Mouse (Mus musculus): ENCODE results near the gene Eya2. TPM values are rescaled to one million over a fixed set of nuclear protein-coding genes. Genes with fewer than 3 reads are reported as not detected.

Gene Eya2
- polyA plus RNA-seq, 1 experiment from 2014 or later, result 0.07 TPM

DNA sequence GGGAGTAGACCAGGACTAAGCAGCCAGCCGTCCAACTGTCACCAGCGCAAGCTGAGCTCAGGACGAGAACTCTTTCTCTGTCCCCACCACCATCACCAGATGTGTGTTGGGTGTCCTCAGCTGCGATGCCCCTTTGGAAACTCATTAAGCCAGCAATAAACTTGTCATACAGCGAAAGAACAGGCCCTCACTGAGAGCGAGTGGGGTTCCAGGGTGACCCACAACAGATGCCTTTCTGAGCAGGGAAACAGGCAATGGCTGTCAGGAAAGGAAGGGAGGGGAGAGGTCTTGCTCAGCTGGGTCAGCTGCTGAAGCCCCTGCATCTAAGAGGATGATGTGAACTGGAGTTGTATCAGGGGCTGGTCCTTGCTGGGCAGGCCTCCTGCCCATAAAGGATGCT, 2.7 kb downstream of the Eya2 start:
- H3K4me3 ChIP-seq, result no peak overlapping the region
- H3K4me1 ChIP-seq, result no peaks in the 10 kb centered on the region
- H3K9ac ChIP-seq, result no peak overlapping the region
- WGBS (ENCODE audit: insufficient replicate concordance), result 54% methylated on average over 6 of the region's 6 CpGs
- no peaks in the 10 kb centered on the region for H3K9me3 ChIP-seq (replicated peaks)
- H3K4me2 ChIP-seq, result no peak overlapping the region
- ATAC-seq, result no peak
- peaks cover 88% of the 10 kb centered on the region for H3K27me3 ChIP-seq (replicated peaks)
- H3K27ac ChIP-seq, result no peak overlapping the region
- no peaks in the 10 kb centered on the region for H3K36me3 ChIP-seq

DNA sequence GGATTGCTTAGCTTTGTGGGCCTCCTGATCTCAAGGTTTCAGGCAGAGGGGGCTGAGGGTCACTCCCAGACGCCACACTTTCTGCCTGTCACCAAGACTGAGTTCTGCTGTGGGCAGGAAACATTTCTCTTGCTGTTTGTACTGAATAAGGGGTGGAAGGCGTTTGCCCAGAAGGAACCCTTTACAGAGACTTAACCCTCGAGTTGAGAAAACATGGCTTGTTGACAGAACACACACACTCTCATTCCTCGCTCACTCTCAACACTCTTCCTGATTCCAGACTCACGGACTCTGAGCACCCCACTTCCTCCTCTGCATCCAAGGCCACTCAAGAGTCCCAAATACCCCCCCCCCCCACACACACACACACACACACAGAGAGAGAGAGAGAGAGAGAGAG, 3.3 kb downstream of the Eya2 start:
- peaks cover 83% of the 10 kb centered on the region for H3K27me3 ChIP-seq (replicated peaks)
- ATAC-seq, result no peak
- H3K9me3 ChIP-seq (replicated peaks), result no peaks in the 10 kb centered on the region
- H3K27ac ChIP-seq, result no peak overlapping the region
- H3K9ac ChIP-seq, result no peak overlapping the region
- H3K36me3 ChIP-seq, result no peaks in the 10 kb centered on the region
- no peaks in the 10 kb centered on the region for H3K4me1 ChIP-seq
- no peak overlapping the region for H3K4me2 ChIP-seq
- 38% methylated on average over 5 of the region's 5 CpGs for WGBS (ENCODE audit: insufficient replicate concordance)
- H3K4me3 ChIP-seq, result no peak overlapping the region

DNA sequence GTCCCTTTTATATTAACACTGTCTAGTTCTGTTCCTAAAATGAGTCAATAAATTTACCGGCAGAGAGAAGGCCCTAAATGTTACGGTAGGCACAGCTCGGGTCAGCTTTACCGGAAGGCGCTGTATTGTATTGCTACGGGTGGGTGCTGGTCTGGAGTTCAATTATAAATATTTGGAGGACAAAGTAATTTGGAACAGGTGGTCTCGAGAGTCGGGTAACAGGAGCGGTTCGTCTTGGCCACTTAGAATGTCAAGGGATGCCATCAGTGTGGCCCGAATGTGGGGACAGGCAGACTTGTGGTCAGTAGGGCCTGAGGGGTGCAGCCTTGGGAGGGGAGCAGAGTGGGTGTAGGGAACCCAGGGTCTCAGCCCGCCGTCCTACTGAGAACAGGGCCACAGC, 4.7 kb downstream of the Eya2 start:
- H3K27me3 ChIP-seq (replicated peaks), result peaks cover 74% of the 10 kb centered on the region

DNA sequence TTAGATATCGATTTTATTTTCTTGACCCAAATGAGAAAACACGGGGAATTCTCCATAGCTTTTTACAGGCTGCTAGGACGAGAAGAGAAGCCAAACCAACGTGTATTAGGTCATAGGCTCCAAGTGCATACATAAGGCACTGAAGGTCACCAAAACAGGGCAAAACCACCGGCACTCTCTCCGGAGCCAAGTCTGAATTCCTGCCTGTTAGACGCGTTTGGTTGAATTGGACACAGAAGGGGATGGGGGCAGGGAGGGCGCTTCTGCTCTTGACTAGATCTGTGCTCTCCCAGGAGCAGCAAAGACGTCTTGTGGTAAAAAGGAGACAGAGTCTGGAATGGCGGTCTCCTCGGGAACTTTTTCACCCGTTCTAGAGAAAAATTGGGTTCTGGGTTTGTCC, 6.1 kb downstream of the Eya2 start:
- Histone ChIP-seq H3K27me3 (replicated peaks) (peaks cover 61% of the 10 kb centered on the region), H3K36me3 (no peaks in the 10 kb centered on the region)
- ATAC-seq, result no peak

More for the DNA sequence above, 4.7 kb downstream of the Eya2 start:
- H3K9ac ChIP-seq, result no peak overlapping the region
- ATAC-seq, result no peak
- WGBS (ENCODE audit: insufficient replicate concordance), result 73% methylated on average over 13 of the region's 13 CpGs
- H3K4me2 ChIP-seq, result no peak overlapping the region
- H3K9me3 ChIP-seq (replicated peaks), result no peaks in the 10 kb centered on the region
- no peak overlapping the region for H3K4me3 ChIP-seq
- no peaks in the 10 kb centered on the region for H3K36me3 ChIP-seq
- H3K27ac ChIP-seq, result no peak overlapping the region
- H3K4me1 ChIP-seq, result no peaks in the 10 kb centered on the region

DNA sequence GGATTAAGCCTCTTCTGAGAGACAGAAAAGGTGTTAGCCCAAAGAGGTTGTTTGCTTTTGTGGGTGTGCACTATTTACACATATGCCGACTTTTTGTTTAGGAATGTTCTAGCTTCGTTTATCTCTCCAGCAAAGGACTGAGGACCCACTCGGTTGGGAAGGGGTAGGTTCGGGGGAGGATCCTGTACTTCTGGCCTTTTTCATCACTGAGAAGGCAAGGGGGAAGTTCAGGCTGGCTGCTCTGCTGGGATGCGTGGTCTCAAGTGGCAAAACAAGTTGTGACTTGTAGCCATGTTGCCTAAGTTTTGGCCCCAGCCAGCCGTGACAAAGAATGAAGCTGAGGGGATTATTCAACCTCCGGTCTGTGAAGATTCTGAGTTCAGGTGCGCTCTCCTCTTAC, 6.8 kb downstream of the Eya2 start:
- no peaks in the 10 kb centered on the region for H3K4me1 ChIP-seq
- no peak for ATAC-seq
- 46% methylated on average over 8 of the region's 8 CpGs for WGBS (ENCODE audit: insufficient replicate concordance)

More for the DNA sequence above, 6.1 kb downstream of the Eya2 start:
- Histone ChIP-seq H3K27ac (no peak overlapping the region), H3K4me3 (no peak overlapping the region), H3K9me3 (replicated peaks) (no peaks in the 10 kb centered on the region), H3K4me2 (no peak overlapping the region), H3K4me1 (no peaks in the 10 kb centered on the region), H3K9ac (no peak overlapping the region)
- WGBS (ENCODE audit: insufficient replicate concordance), result 51% methylated on average over 13 of the region's 13 CpGs

DNA sequence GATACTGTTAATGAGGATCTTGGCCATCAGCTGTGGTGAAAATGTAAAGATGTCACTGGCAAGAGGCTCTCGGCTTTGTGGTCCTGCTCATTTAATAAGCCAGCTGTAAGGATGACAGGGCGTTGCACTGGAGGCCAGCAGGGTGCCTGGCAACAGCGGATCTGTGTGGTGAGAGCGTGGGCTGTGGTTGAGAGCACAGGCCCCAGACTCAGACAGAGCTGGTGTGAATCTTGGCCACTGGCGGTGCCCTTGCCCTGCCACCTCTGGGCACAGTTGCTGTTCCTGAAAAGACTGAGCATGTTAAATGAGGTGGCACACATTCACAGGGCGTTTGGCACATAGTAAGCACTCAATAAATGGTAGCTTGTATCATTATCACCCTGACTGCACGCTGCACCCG, 8.9 kb downstream of the Eya2 start:
- ATAC-seq, result no peak

More for the DNA sequence above, 6.8 kb downstream of the Eya2 start:
- Histone ChIP-seq H3K4me3 (no peak overlapping the region), H3K9me3 (replicated peaks) (no peaks in the 10 kb centered on the region), H3K27ac (no peak overlapping the region), H3K4me2 (no peak overlapping the region), H3K9ac (no peak overlapping the region), H3K36me3 (no peaks in the 10 kb centered on the region), H3K27me3 (replicated peaks) (peaks cover 54% of the 10 kb centered on the region)

DNA sequence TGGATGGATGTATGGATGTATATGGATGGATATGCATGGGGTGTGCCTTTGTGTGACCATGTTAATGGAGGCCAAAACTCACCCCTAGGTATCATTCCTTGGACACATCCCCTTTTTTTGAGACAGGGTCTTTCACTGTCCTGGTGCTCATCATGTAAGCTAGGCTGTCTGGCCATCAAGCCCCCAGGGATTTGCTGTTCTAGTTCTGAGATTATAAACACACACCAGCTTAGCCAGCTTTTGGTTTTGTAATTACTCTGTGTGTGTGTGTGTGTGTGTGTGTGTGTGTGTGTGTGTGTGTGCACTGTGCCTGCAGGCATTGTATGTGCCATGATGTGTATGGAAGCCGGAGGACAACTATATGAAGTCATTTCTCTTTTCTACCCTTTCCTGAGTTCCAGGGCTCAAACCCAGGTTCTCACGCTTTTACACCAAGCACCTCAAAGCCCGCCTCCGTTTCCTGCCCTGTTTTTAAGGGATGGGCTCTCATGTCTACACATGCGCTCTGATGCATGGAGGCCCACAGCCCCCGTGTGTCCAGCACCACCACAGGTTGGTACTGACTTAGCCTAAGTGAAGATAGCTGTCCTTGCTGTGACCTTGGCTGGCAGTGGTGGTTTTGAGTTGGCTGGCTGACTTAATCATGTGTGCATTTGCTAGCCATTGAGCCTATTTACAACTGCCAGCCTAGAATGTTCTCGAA, 16.9 kb downstream of the Eya2 start:
- Histone ChIP-seq H3K27ac (no peak overlapping the region), H3K4me2 (no peak overlapping the region), H3K4me1 (no peaks in the 10 kb centered on the region), H3K4me3 (no peak overlapping the region), H3K9ac (no peak overlapping the region), H3K36me3 (no peaks in the 10 kb centered on the region), H3K27me3 (replicated peaks) (no peaks in the 10 kb centered on the region), H3K9me3 (replicated peaks) (0 out of 2 replicates have a peak, but pooled peaks cover 2% of the 10 kb centered on the region)
- 69% methylated on average over 7 of the region's 7 CpGs for WGBS (ENCODE audit: insufficient replicate concordance)
- no peak for ATAC-seq

More for the DNA sequence above, 8.9 kb downstream of the Eya2 start:
- Histone ChIP-seq H3K9ac (no peak overlapping the region), H3K36me3 (no peaks in the 10 kb centered on the region), H3K27me3 (replicated peaks) (peaks cover 33% of the 10 kb centered on the region), H3K4me3 (no peak overlapping the region), H3K4me2 (no peak overlapping the region), H3K9me3 (replicated peaks) (no peaks in the 10 kb centered on the region), H3K27ac (no peak overlapping the region), H3K4me1 (no peaks in the 10 kb centered on the region)
- 61% methylated on average over 8 of the region's 8 CpGs for WGBS (ENCODE audit: insufficient replicate concordance)

DNA sequence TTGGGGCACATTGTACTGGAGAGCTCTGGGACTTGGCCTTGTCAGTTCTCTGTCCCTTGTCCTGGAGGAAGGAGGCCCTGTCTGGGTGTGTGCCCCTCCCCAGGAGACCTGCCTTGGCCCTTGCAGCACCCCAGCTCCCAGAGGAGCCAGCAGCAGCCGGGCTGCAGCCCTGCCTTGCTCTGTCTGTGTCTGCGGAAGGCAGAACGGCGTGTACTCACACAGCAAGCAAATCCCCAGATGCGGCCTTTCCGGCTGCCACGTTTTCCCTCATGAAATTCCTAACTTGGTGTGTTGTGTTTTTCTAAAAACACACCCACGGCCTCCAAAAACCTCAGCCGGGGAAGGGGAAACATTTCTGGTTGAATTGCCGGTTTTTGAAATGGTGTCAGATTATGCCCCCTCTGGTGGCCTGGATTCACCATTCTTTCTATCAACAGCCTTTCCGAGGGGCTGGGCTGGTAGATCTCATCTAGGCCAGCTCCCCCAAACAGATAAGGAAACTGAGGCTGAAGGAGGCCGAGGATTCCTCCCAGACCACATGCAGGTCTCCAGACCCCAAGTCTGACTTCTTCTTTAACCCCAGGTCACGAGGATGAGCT, 19.0 kb downstream of the Eya2 start:
- ATAC-seq, result no peak
- Histone ChIP-seq H3K27me3 (replicated peaks) (no peaks in the 10 kb centered on the region), H3K4me1 (no peaks in the 10 kb centered on the region), H3K9ac (no peak overlapping the region), H3K9me3 (replicated peaks) (0 out of 2 replicates have a peak, but pooled peaks cover 4% of the 10 kb centered on the region), H3K4me2 (no peak overlapping the region), H3K36me3 (no peaks in the 10 kb centered on the region), H3K27ac (no peak overlapping the region), H3K4me3 (no peak overlapping the region)
- 68% methylated on average over 13 of the region's 13 CpGs for WGBS (ENCODE audit: insufficient replicate concordance)

DNA sequence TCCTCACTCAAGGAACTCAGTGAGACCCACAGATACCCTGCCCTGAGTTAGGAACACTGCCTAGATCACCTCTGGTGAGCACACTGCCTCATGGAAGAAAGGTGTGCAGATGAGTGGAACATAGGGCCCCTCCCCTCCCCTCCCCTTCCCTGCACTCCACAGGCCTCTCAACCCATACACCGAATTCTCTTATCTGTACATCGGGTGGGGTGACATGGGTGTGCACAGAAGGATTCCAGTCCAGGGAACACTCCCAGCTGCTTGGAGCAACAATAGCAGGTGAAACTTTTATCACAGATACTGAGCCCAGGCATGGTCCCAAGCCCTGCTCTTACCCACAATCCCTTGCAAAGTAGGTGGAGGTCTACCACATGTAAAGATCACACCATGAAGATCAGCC, 26.7 kb downstream of the Eya2 start:
- H3K9ac ChIP-seq, result no peak overlapping the region

DNA sequence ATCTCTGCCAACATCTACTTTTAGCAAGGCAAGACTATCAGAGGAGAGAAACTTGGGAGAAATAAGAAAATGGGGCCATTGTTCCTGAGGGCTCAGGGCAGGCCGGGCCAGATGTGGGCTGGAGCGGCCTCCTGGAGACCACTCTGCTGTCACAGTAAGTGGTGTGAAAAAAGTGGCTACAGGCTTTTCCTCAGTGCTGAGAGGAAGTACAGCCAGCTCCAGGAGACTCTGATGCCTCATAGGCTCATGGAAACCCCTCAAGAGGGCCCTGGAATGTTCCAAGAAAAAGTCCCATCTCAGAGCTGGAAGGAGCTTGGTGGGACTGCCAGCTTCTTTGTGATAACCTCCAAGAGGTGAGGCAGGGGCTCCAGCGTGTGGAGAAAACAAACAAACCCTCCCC, 27.8 kb downstream of the Eya2 start:
- Histone ChIP-seq H3K4me1 (no peaks in the 10 kb centered on the region), H3K27me3 (replicated peaks) (no peaks in the 10 kb centered on the region), H3K9ac (no peak overlapping the region), H3K27ac (no peak overlapping the region), H3K4me2 (no peak overlapping the region), H3K36me3 (no peaks in the 10 kb centered on the region), H3K9me3 (replicated peaks) (no peaks in the 10 kb centered on the region), H3K4me3 (no peak overlapping the region)
- WGBS (ENCODE audit: insufficient replicate concordance), result 53% methylated on average over 3 of the region's 3 CpGs
- no peak for ATAC-seq

More for the DNA sequence above, 26.7 kb downstream of the Eya2 start:
- H3K4me1 ChIP-seq, result no peaks in the 10 kb centered on the region
- no peak overlapping the region for H3K27ac ChIP-seq
- no peaks in the 10 kb centered on the region for H3K36me3 ChIP-seq
- H3K27me3 ChIP-seq (replicated peaks), result no peaks in the 10 kb centered on the region
- H3K9me3 ChIP-seq (replicated peaks), result 0 out of 2 replicates have a peak, but pooled peaks cover 4% of the 10 kb centered on the region
- no peak for ATAC-seq
- no peak overlapping the region for H3K4me3 ChIP-seq
- no peak overlapping the region for H3K4me2 ChIP-seq
- 43% methylated on average over 2 of the region's 2 CpGs for WGBS (ENCODE audit: insufficient replicate concordance)

DNA sequence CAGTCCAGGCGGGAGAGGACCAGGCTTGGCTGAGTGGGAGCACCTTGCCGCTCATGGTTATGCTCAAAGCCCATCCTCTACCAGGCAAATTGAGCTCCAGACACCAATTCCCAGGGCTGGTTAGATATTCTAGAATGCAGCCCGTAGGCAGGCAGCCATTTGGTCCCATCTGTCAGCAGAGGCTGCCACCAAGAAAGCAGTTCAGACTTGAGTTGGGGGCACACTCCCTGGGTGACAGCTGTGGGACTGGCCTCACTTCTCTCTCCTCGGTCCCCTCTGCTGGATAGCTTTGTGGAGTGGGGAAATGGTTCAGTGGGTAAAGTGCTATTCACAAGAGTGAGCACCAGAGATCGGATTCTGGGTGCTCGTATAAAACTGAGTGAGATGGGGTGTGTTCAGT, 32.0 kb downstream of the Eya2 start:
- no peaks in the 10 kb centered on the region for H3K9me3 ChIP-seq (replicated peaks)
- no peak overlapping the region for H3K4me3 ChIP-seq
- H3K9ac ChIP-seq, result no peak overlapping the region
- no peak for ATAC-seq
- WGBS (ENCODE audit: insufficient replicate concordance), result 77% methylated on average over 6 of the region's 6 CpGs
- no peak overlapping the region for H3K27ac ChIP-seq
- H3K27me3 ChIP-seq (replicated peaks), result no peaks in the 10 kb centered on the region
- no peak overlapping the region for H3K4me2 ChIP-seq
- H3K36me3 ChIP-seq, result no peaks in the 10 kb centered on the region
- no peaks in the 10 kb centered on the region for H3K4me1 ChIP-seq

DNA sequence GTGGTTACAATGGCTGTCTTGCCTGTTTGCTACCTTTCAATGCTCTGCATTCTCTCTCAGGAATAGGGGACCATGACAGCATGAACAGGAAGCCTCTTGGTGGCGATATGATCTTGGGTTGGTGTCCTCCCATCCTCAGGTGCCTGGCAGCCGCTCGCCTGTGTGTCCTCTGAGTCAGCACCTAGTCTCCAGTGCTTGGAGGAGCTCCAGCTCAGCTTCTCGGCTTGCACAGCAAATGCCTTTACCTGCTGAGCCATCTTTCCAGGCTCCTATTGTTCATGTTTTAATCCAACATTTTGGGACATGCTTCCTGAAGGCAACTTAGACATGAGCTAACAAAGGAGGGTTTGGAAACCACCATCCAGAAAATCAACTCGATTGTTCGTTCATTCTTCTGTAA, 33.1 kb downstream of the Eya2 start:
- H3K9me3 ChIP-seq (replicated peaks), result no peaks in the 10 kb centered on the region
- H3K4me2 ChIP-seq, result no peak overlapping the region
- H3K4me3 ChIP-seq, result no peak overlapping the region
- ATAC-seq, result no peak
- no peak overlapping the region for H3K27ac ChIP-seq
- H3K36me3 ChIP-seq, result no peaks in the 10 kb centered on the region
- no peaks in the 10 kb centered on the region for H3K4me1 ChIP-seq
- no peak overlapping the region for H3K9ac ChIP-seq
- no peaks in the 10 kb centered on the region for H3K27me3 ChIP-seq (replicated peaks)
- 47% methylated on average over 6 of the region's 6 CpGs for whole genome bisulfite sequencing (ENCODE audit: insufficient replicate concordance)
